Mouse (Mus musculus): ENCODE data around the gene Eif4e3.
A peak's percentile ranks its signal among the peaks of the same experiment; 100 is the strongest.

The Eif4e3 gene

GRCm38 (mm10) chr6:99624542-99624941 lies 42.0 kb downstream of the Eif4e3 start:
- DNase-seq (ENCODE audit: low read depth, low spot score) = no peak

DNA sequence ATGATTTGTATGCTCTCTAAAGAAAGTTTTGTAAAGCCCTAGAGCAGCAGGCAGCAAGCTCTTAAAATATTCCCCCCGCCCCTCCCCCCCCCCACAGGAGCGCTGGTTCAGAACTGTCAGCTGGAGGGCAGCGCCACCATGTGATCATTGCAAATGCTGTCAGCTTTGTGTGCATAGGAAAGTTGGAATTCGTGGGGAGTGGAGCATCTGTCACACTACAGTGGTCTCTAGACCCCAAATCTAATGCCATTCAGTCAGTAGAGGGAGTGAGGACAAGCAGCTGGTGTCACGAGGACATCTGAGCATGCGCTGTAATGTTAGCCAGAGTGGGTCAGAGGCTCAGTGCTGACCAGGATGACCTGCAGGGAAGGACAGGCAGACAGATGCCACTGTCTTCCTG lies 42.9 kb downstream of the Eif4e3 start:
- DNase-seq (ENCODE audit: low read depth, low spot score) = peak; percentile 5

- DNase-seq (ENCODE audit: low read depth, low spot score) = no peak
Observed at GRCm38 (mm10) chr6:99621167-99621566, 45.4 kb downstream of the Eif4e3 start.

DNA sequence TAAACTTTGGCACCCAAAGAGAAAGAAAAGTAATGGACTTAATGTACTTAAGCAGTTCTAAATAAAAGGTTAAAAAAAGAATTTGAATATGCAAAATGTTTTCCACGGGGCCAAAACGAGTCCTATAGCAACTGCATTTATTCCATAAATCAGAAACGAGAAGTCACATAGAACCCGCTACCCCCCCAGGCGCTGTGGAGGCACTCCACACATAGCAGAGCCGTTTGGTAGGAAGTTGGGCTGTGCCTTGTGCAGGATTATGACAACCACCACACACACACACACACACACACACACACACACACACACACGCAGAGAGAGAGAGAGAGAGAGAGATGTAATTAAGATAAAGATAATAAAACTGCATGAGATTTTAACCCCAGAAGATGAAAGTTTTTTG lies 46.1 kb downstream of the Eif4e3 start:
- DNase-seq (ENCODE audit: low read depth, low spot score) = no peak

- DNase-seq (ENCODE audit: low read depth, low spot score) = no peak
Observed at GRCm38 (mm10) chr6:99619964-99620363, 46.6 kb downstream of the Eif4e3 start.

DNA sequence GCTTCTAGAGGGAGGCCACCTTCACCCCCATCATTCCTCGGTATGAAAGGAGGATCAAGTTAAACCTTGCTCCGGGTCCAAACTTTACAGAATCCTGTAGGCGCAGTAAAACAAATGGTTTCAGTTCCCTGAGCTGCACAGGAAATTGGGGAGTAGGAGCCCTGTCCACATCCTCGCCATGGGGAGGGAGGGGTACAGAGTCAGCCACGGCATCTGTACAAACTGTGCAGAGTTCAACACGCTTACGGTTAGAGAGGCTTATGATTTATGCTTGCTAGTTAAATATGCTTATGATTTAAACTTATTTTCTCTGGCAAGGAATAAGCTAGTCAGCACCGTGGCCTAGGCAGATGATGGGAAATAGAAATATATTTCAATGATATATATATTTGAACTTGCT lies 47.1 kb downstream of the Eif4e3 start:
- no peak for DNase-seq (ENCODE audit: low read depth, low spot score)

- no peak for DNase-seq (ENCODE audit: low read depth, low spot score)
Observed at GRCm38 (mm10) chr6:99617867-99618266, 48.7 kb downstream of the Eif4e3 start.

DNA sequence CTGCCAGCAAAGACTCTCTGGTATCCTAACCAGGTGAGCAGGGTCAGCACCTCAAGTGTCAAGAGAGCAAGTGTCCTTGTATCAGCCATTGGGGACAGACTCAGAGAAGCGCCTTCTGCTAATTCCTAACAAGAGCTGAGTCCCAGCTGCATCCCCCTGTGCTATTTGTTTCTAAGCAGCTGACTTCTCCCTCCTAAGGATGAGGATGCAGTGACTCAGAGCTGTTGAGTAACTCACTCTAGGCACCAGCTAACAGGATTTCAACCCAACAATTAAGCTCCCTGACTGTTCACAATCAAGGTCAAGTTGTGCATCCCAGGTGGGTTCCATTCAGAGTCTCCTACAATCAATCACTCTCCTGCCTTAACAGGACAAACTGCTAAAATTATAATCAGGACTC lies 49.2 kb downstream of the Eif4e3 start:
- DNase-seq (ENCODE audit: low read depth, low spot score) = no peak

DNA sequence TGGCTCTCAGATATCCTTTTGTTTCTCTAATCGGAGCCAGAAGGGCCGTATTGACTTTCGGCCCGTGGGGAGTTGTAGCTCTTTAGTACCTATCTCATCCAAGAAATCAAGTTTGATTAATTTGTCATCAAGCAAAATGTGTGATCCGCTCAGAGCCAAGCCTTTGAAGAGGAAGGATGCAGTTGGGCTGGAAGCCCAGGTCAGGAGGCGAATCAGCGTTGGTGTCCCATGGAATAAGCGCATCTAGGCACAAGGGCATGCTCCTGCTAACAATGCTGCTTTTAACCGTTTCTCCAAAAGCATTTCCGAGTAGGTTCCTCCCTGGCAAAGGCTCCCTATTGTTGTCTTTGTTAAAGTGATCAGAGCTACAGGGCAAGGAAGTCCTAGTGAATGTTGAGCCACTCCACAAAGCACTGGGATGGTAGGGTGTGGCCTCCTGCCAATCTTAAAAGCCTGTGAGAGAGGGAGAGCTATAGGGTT lies 51.3 kb downstream of the Eif4e3 start:
- DNase-seq (ENCODE audit: low read depth, low spot score) = no peak

- no peak for DNase-seq (ENCODE audit: low read depth, low spot score)
Observed at GRCm38 (mm10) chr6:99614566-99615271, 51.9 kb downstream of the Eif4e3 start.

GRCm38 (mm10) chr6:99611866-99612265 lies 54.7 kb downstream of the Eif4e3 start:
- DNase-seq (ENCODE audit: low read depth, low spot score) = no peak

DNA sequence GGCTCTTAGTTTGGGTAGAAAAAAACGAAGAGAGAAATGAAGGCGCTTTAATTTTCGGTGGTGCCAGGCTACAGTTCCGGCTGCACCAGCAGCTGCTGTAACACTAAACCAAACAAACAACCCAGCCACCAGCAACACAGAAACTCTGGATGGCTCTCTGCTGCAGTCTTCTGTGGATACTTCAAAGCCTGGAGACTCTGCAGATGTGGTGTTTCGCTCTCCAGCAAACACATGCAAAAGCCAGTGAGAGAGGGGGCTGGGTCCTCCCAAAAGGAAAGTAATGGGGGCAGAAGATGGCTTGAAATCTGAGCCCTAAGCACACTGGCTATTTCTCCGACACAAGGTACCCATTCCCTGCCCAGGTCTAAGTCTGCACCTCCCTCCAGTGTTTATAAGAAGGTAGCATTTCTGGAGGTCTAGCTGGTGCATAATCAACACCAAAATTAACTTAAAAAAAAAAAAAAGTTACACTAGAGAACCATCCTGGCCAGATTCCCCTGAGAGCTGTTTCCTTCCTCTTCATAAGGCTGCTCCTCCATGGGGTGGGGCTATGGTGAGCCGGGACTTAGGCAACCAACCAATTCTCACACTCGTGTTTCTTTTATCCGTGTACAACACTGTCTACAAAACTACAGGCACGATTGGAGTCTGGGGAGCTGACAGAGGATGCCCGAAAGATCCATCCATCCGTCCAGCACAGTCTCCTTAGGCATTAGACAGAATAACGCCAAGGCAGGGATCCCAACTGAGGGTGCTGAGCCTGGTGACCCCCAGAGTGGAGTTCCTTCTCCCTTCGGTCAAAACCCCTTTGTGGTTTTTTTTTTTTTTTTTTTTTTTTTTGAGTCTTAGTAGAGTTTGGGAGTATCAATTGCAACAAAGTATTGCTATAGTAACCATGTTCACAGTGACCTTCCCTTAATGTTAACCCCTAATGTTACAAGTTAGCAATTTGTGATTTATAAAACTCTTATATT lies 55.8 kb downstream of the Eif4e3 start:
- no peak for DNase-seq (ENCODE audit: low read depth, low spot score)

- DNase-seq (ENCODE audit: low read depth, low spot score) = no peak
Observed at GRCm38 (mm10) chr6:99606079-99606478, 60.5 kb downstream of the Eif4e3 start.

DNA sequence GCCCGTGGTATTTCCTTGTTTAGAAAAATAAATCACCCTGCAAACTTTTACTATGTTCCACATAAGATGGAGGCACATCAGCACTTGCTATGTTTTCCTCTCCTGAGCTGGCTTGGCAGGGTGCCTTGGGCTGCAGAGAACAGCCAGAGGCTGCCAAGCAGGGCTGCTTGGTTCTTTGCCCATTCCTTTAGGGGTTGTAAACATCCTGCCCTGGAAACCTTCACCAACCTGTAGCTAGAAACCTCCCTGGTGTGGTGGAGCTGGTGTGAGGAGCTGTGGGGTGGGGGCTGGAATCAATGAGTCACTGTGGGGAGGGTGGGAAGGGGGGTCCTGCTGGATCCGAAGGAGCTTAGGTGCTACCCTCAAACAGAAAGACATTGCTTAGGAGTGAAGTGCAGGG lies 61.8 kb downstream of the Eif4e3 start:
- DNase-seq (ENCODE audit: low read depth, low spot score) = no peak

DNA sequence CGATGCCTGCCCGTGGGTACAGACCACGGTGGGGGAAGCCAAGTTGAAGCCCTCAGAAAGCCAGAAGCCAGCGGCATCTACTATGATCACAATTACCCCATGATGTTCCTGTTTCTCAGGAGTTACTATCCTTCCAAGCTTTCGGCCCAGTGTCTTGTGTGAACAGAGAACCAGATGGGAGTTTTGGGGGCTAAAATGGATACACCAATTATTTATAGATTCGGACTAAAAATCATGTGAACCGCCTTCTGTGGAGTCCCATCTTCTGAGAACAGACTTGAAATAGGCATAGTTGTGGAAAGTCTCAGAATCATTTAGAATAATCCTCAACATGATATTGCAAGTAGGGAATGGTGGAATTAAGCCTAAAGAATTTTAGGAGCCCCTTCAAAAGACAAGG lies 64.1 kb downstream of the Eif4e3 start:
- no peak for DNase-seq (ENCODE audit: low read depth, low spot score)

DNA sequence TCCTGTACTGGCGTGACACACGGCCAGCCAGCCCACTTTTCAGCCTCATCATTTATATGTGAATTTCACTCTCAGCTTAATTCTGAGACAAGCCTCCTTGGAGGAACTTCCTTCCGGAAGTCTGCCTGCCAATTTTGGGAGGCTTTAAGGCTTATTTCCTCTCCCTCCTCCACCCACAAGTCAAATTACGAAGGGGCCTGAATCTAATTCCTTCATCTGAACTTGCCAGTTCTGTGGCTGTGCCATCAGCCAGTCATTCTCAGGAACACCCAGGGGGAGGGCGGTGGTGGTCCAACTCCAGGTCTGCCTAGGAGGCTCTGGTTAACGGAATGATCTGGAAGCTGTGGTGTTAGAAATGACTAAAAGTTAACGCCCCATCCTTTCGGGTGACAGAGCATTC lies 65.7 kb downstream of the Eif4e3 start:
- no peak for DNase-seq (ENCODE audit: low read depth, low spot score)

GRCm38 (mm10) chr6:99600168-99600793 lies 66.3 kb downstream of the Eif4e3 start:
- peak; percentile 61 for DNase-seq (ENCODE audit: low read depth, low spot score)

DNA sequence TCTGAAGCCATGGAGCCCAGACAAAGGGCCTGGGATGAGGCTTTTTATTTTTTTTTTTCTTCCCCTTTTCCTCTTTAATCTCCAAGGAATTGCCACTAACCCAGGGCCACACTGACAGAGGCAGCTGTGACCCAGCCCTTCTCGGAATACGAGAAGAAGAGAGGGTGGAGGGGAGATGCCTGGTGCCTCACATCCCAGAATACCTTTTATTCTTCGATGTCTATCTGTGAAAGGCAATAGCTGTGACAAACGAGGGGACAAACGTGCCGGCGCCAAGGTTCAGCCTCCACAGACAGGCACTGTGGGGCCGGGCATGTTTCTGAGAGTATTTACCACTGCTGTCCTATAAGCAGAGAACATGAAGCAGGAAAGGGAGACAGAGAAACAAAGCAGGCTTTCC lies 66.9 kb downstream of the Eif4e3 start:
- DNase-seq (ENCODE audit: low read depth, low spot score) = no peak

- DNase-seq (ENCODE audit: low read depth, low spot score) = no peak
Observed at GRCm38 (mm10) chr6:99599229-99599628, 67.3 kb downstream of the Eif4e3 start.

- DNase-seq (ENCODE audit: low read depth, low spot score) = no peak
Observed at GRCm38 (mm10) chr6:99577040-99577439, 89.5 kb downstream of the Eif4e3 start.

DNA sequence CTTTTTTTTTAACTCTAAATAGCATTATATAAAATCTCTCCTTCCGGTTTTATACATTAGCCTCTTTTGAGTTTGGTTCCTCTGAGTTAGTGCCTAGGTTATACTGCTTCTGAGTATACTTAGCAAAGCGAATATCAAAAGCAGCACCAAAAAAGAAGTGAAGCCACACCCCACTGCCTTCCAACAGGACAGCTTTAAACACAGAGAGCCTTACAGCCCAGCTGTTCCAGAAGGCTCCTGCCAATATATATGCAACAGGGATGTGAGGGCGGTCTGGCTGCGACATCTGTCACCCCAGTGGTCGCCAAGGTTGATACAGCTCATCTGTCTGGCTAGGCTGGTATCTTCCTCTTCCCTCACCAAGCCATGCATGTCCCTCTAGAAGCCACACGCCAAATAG lies 90.9 kb downstream of the Eif4e3 start:
- DNase-seq (ENCODE audit: low read depth, low spot score) = no peak

All from retina, postnatal 7 days (tissue).